Mouse (Mus musculus): ENCODE data around the gene Olfr1241. TPM values are rescaled to one million over a fixed set of nuclear protein-coding genes. Genes with fewer than 3 reads are reported as not detected.

The Olfr1241 gene
- polyA plus RNA-seq (2015; fragmentation: Nextera tagmentation; extraction: Ambion mirVana): not detected in 2 replicates

DNA sequence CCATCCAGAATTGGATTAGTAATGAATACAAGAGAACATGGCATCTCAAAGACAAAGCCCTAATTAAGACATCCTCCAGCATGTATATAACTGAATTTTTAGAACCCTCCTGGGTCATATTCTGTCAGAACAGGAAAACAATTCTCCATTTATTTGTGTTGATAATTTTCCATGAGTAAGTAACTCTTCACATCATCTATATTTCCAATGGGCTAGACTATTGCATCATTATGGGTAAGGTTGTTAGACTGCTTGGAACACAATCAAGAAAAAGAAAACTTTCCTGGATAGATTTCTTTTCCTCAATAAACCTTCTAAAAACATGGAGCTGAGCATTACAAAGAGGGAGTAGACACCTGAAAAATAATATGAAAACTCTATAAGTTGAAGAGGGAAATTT lies at the start of gene Olfr1241:
Gene Olfr1241, minus strand, starts transcription at position 101 of the 400 bp plus-strand sequence.
- DNase-seq (no peak), ATAC-seq (ENCODE audit: low read depth) (no peak)
- H3K9me3 ChIP-seq (replicated peaks): no peaks in the 10 kb centered on the region
- no peaks in the 10 kb centered on the region for H3K27me3 ChIP-seq
- H3K27ac ChIP-seq: no peak within 1 kb of the TSS
- no peaks in the 10 kb centered on the region for H3K4me1 ChIP-seq (replicated peaks)
- no peak within 1 kb of the TSS for H3K4me2 ChIP-seq
- H3K4me3 ChIP-seq (replicated peaks): no peak within 1 kb of the TSS
- H3K36me3 ChIP-seq: no peaks in the 10 kb centered on the region
- no peak within 1 kb of the TSS for H3K9ac ChIP-seq

- no peak for ATAC-seq (ENCODE audit: low read depth)
- Histone ChIP-seq H3K27me3 (no peaks in the 10 kb centered on the region), H3K4me3 (replicated peaks) (no peak within 1 kb of the TSS), H3K4me2 (no peak within 1 kb of the TSS), H3K27ac (no peak within 1 kb of the TSS), H3K9me3 (replicated peaks) (no peaks in the 10 kb centered on the region), H3K4me1 (replicated peaks) (no peaks in the 10 kb centered on the region), H3K9ac (no peak within 1 kb of the TSS), H3K36me3 (no peaks in the 10 kb centered on the region)
- DNase-seq: no peak
- 61% methylated on average over 1 of the region's 1 CpGs for WGBS (ENCODE audit: insufficient replicate concordance)
Observed at GRCm38 (mm10) chr2:89531387-89531786, 44.5 kb upstream of the Olfr1241 start, which contains the start of gene Olfr1243. TSS of gene Olfr1243 (minus strand) at chr2:89531487.

GRCm38 (mm10) chr2:89498235-89498634 lies 11.3 kb upstream of the Olfr1241 start, which contains the start of gene Olfr1242:
TSS of gene Olfr1242 (minus strand) at chr2:89498335.
- no peak within 1 kb of the TSS for H3K4me2 ChIP-seq
- H3K9ac ChIP-seq: no peak within 1 kb of the TSS
- ATAC-seq (ENCODE audit: low read depth) (no peak), DNase-seq (no peak)
- WGBS (ENCODE audit: insufficient replicate concordance): 53% methylated on average over 1 of the region's 1 CpGs
- H3K9me3 ChIP-seq (replicated peaks): no peaks in the 10 kb centered on the region
- no peak within 1 kb of the TSS for H3K4me3 ChIP-seq (replicated peaks)
- H3K27ac ChIP-seq: no peak within 1 kb of the TSS
- no peaks in the 10 kb centered on the region for H3K27me3 ChIP-seq
- H3K4me1 ChIP-seq (replicated peaks): no peaks in the 10 kb centered on the region
- no peaks in the 10 kb centered on the region for H3K36me3 ChIP-seq

- Histone ChIP-seq H3K9ac (no peak within 1 kb of the TSS), H3K4me2 (no peak within 1 kb of the TSS), H3K27me3 (no peaks in the 10 kb centered on the region), H3K9me3 (replicated peaks) (no peaks in the 10 kb centered on the region), H3K4me3 (replicated peaks) (no peak within 1 kb of the TSS), H3K4me1 (replicated peaks) (no peaks in the 10 kb centered on the region), H3K36me3 (no peaks in the 10 kb centered on the region), H3K27ac (no peak within 1 kb of the TSS)
- ATAC-seq (ENCODE audit: low read depth): no peak
- WGBS (ENCODE audit: insufficient replicate concordance): 69% methylated on average over 3 of the region's 3 CpGs
- DNase-seq: no peak
Observed at GRCm38 (mm10) chr2:89442900-89443299, 44.0 kb downstream of the Olfr1241 start, which contains the start of gene Olfr1240. TSS of gene Olfr1240 (minus strand) at chr2:89443000.

Other genes with a start within 250 kb of the Olfr1241 start
- gene Olfr1228, start 233.1 kb downstream of the Olfr1241 start, polyA plus RNA-seq (2015; fragmentation: Nextera tagmentation; extraction: Ambion mirVana): not detected in 2 replicates
- gene Olfr1229, start 199.1 kb downstream of the Olfr1241 start, polyA plus RNA-seq (2015; fragmentation: Nextera tagmentation; extraction: Ambion mirVana): not detected in 2 replicates
- not detected in 2 replicates for gene Olfr1230, start 189.9 kb downstream of the Olfr1241 start, polyA plus RNA-seq (2015; fragmentation: Nextera tagmentation; extraction: Ambion mirVana)
- not detected in 2 replicates for gene Olfr1231, start 180.1 kb downstream of the Olfr1241 start, polyA plus RNA-seq (2015; fragmentation: Nextera tagmentation; extraction: Ambion mirVana)
- gene Olfr1232, start 157.5 kb downstream of the Olfr1241 start, polyA plus RNA-seq (2015; fragmentation: Nextera tagmentation; extraction: Ambion mirVana): not detected in 2 replicates
- not detected in 2 replicates for gene Olfr1233, start 144.7 kb downstream of the Olfr1241 start, polyA plus RNA-seq (2015; fragmentation: Nextera tagmentation; extraction: Ambion mirVana)
- gene Olfr1234, start 122.3 kb downstream of the Olfr1241 start, polyA plus RNA-seq (2015; fragmentation: Nextera tagmentation; extraction: Ambion mirVana): not detected in 2 replicates
- gene Olfr1238, start 77.5 kb downstream of the Olfr1241 start, polyA plus RNA-seq (2015; fragmentation: Nextera tagmentation; extraction: Ambion mirVana): not detected in 2 replicates
- not detected in 2 replicates for gene Olfr1239, start 66.7 kb downstream of the Olfr1241 start, polyA plus RNA-seq (2015; fragmentation: Nextera tagmentation; extraction: Ambion mirVana)
- not detected in 2 replicates for gene Olfr1240, start 44.1 kb downstream of the Olfr1241 start, polyA plus RNA-seq (2015; fragmentation: Nextera tagmentation; extraction: Ambion mirVana)
- gene Olfr1242, start 11.2 kb upstream of the Olfr1241 start, polyA plus RNA-seq (2015; fragmentation: Nextera tagmentation; extraction: Ambion mirVana): not detected in 2 replicates
- gene Olfr1243, start 44.4 kb upstream of the Olfr1241 start, polyA plus RNA-seq (2015; fragmentation: Nextera tagmentation; extraction: Ambion mirVana): not detected in 2 replicates
- not detected in 2 replicates for gene Olfr1245, start 91.3 kb upstream of the Olfr1241 start, polyA plus RNA-seq (2015; fragmentation: Nextera tagmentation; extraction: Ambion mirVana)
- gene Olfr1246, start 106.0 kb upstream of the Olfr1241 start, polyA plus RNA-seq (2015; fragmentation: Nextera tagmentation; extraction: Ambion mirVana): not detected in 2 replicates
- gene Olfr1247, start 127.0 kb upstream of the Olfr1241 start, polyA plus RNA-seq (2015; fragmentation: Nextera tagmentation; extraction: Ambion mirVana): not detected in 2 replicates
- gene Olfr1248, start 131.1 kb upstream of the Olfr1241 start, polyA plus RNA-seq (2015; fragmentation: Nextera tagmentation; extraction: Ambion mirVana): not detected in 2 replicates
- not detected in 2 replicates for gene Olfr1249, start 147.9 kb upstream of the Olfr1241 start, polyA plus RNA-seq (2015; fragmentation: Nextera tagmentation; extraction: Ambion mirVana)
- gene Olfr1250, start 174.3 kb upstream of the Olfr1241 start, polyA plus RNA-seq (2015; fragmentation: Nextera tagmentation; extraction: Ambion mirVana): not detected in 2 replicates
- gene Olfr1251, start 184.8 kb upstream of the Olfr1241 start, polyA plus RNA-seq (2015; fragmentation: Nextera tagmentation; extraction: Ambion mirVana): not detected in 2 replicates
- not detected in 2 replicates for gene Olfr1252, start 237.9 kb upstream of the Olfr1241 start, polyA plus RNA-seq (2015; fragmentation: Nextera tagmentation; extraction: Ambion mirVana)

All from liver, embryonic 13.5 days (tissue).